Mouse (Mus musculus) stomach, embryonic 16.5 days (tissue): ENCODE data around the gene Msx2. TPM values are rescaled to one million over a fixed set of nuclear protein-coding genes. Genes with fewer than 3 reads are reported as not detected.

Experiments
- ATAC-seq: fragments of 200-750 bp; cut with Nextera tagmentation; 2 replicates; pipeline ENCODE4 v1.8.0; 2017; ENCODE audit warnings: moderate number of reproducible peaks, moderate TSS enrichment; ENCODE audit not compliant: insufficient read depth, low FRiP score
- H3K27ac ChIP-seq: fragments of 300-500 bp; sonication (generic); 2 replicates; pipeline ENCODE4 v1.5.1; 2014; ENCODE audit warnings: low read length
- H3K27me3 ChIP-seq: fragments of 300-500 bp; sonication (generic); 2 replicates; pipeline ENCODE4 v1.6.1; 2014; ENCODE audit warnings: low read length, control low read depth, mixed read lengths; ENCODE audit not compliant: control insufficient read depth, insufficient read depth
- H3K36me3 ChIP-seq: fragments of 300-500 bp; sonication (generic); 2 replicates; pipeline ENCODE4 v1.6.1; 2014; ENCODE audit warnings: low read length; ENCODE audit not compliant: control insufficient read depth, insufficient read depth
- H3K4me1 ChIP-seq: fragments of 300-500 bp; sonication (generic); 2 replicates; pipeline ENCODE4 v1.6.1; 2014; ENCODE audit warnings: low read length, control low read depth, mixed read lengths; ENCODE audit not compliant: control insufficient read depth, insufficient read depth
- H3K4me2 ChIP-seq: fragments of 300-500 bp; sonication (generic); 2 replicates; pipeline ENCODE4 v1.6.1; 2014; ENCODE audit warnings: low read depth, low read length, mixed read lengths
- H3K4me3 ChIP-seq: fragments of 300-500 bp; sonication (generic); replicated peaks from 2 replicates; pipeline ENCODE4 v1.5.1; 2014; ENCODE audit warnings: mild to moderate bottlenecking, low read length
- H3K9ac ChIP-seq: fragments of 300-500 bp; sonication (generic); 2 replicates; pipeline ENCODE4 v1.6.1; 2014; ENCODE audit warnings: low read length
- H3K9me3 ChIP-seq: fragments of 300-500 bp; sonication (generic); replicated peaks from 2 replicates; pipeline ENCODE4 v1.6.1; 2016; ENCODE audit warnings: low read length, control low read depth; ENCODE audit not compliant: control insufficient read depth
- WGBS: fragments of 180-500 bp; shearing (Covaris S2); extraction: QIAGEN DNeasy Blood & Tissue Kit; methylation state at CpG from one replicate; pipeline ENCODE4 v1.1.7; 2014; 5-methylcytosine and 5-hydroxymethylcytosine counted together
- polyA plus RNA-seq: library from polyadenylated mRNA; unstranded; fragments of >200 nt; fragmentation: Nextera tagmentation; extraction: Ambion mirVana; gene quantifications from 2 replicates; pipeline ENCODE4 v1.2.1, GENCODE M21; 2015

Gene Msx2
- polyA plus RNA-seq, 1 experiment from 2014 or later, result 1.6 TPM

- Histone ChIP-seq H3K27ac (no peak overlapping the region), H3K4me2 (no peak overlapping the region), H3K4me1 (peaks cover 7% of the 10 kb centered on the region; the same call in 1 of the 2 replicates), H3K9me3 (no peaks in the 10 kb centered on the region), H3K4me3 (no peak overlapping the region), H3K9ac (no peak overlapping the region), H3K27me3 (peaks cover 81% of the 10 kb centered on the region), H3K36me3 (no peaks in the 10 kb centered on the region)
- 32% methylated on average over 5 of the region's 5 CpGs for WGBS
- no peak for ATAC-seq
Measured at GRCm38 (mm10) chr13:53469756-53470155, 3.1 kb downstream of the Msx2 start.

- no peak overlapping the region for H3K4me2 ChIP-seq
- H3K27me3 ChIP-seq, result peaks cover 79% of the 10 kb centered on the region
- WGBS, result 46% methylated on average over 14 of the region's 14 CpGs
- no peak overlapping the region for H3K27ac ChIP-seq
- no peak overlapping the region for H3K4me3 ChIP-seq
- peaks cover 7% of the 10 kb centered on the region; the same call in 1 of the 2 replicates for H3K4me1 ChIP-seq
- no peaks in the 10 kb centered on the region for H3K36me3 ChIP-seq
- ATAC-seq, result no peak
- H3K9me3 ChIP-seq, result no peaks in the 10 kb centered on the region
- no peak overlapping the region for H3K9ac ChIP-seq
Measured at GRCm38 (mm10) chr13:53468171-53468570, 4.7 kb downstream of the Msx2 start.

- H3K36me3 ChIP-seq, result no peaks in the 10 kb centered on the region
- no peaks in the 10 kb centered on the region for H3K9me3 ChIP-seq
- peaks cover 8% of the 10 kb centered on the region; the same call in 1 of the 2 replicates for H3K4me1 ChIP-seq
- no peak overlapping the region for H3K27ac ChIP-seq
- no peak overlapping the region for H3K9ac ChIP-seq
- WGBS, result 15% methylated on average over 18 of the region's 18 CpGs
- H3K4me3 ChIP-seq, result no peak overlapping the region
- H3K27me3 ChIP-seq, result peaks cover 75% of the 10 kb centered on the region
- no peak overlapping the region for H3K4me2 ChIP-seq
- ATAC-seq, result no peak
Measured at GRCm38 (mm10) chr13:53466189-53466866, 6.5 kb downstream of the Msx2 start.

GRCm38 (mm10) chr13:53465191-53465820, 7.6 kb downstream of the Msx2 start:
- WGBS, result 14% methylated on average over 26 of the region's 26 CpGs
- Histone ChIP-seq H3K36me3 (no peaks in the 10 kb centered on the region), H3K4me2 (no peak overlapping the region), H3K9me3 (no peaks in the 10 kb centered on the region), H3K27me3 (peaks cover 75% of the 10 kb centered on the region), H3K9ac (no peak overlapping the region), H3K27ac (no peak overlapping the region), H3K4me1 (peaks cover 8% of the 10 kb centered on the region; the same call in 1 of the 2 replicates), H3K4me3 (no peak overlapping the region)
- ATAC-seq, result no peak

- Histone ChIP-seq H3K27ac (no peak overlapping the region), H3K4me3 (no peak overlapping the region), H3K4me2 (no peak overlapping the region), H3K4me1 (peaks cover 8% of the 10 kb centered on the region; the same call in 1 of the 2 replicates), H3K9ac (no peak overlapping the region), H3K36me3 (no peaks in the 10 kb centered on the region), H3K27me3 (peaks cover 73% of the 10 kb centered on the region), H3K9me3 (no peaks in the 10 kb centered on the region)
- WGBS, result 7% methylated on average over 21 of the region's 21 CpGs
- ATAC-seq, result no peak
Measured at GRCm38 (mm10) chr13:53464441-53465001, 8.4 kb downstream of the Msx2 start.

- WGBS, result 20% methylated on average over 10 of the region's 10 CpGs
- Histone ChIP-seq H3K4me3 (no peak overlapping the region), H3K4me1 (peaks cover 8% of the 10 kb centered on the region; the same call in 1 of the 2 replicates), H3K9me3 (no peaks in the 10 kb centered on the region), H3K36me3 (no peaks in the 10 kb centered on the region), H3K4me2 (no peak overlapping the region), H3K27ac (no peak overlapping the region), H3K27me3 (peaks cover 68% of the 10 kb centered on the region), H3K9ac (no peak overlapping the region)
- ATAC-seq, result no peak
Measured at GRCm38 (mm10) chr13:53463946-53464345, 8.9 kb downstream of the Msx2 start.

GRCm38 (mm10) chr13:53463037-53463436, 9.8 kb downstream of the Msx2 start:
- Histone ChIP-seq H3K9me3 (no peaks in the 10 kb centered on the region), H3K9ac (no peak overlapping the region), H3K27ac (no peak overlapping the region), H3K4me3 (no peak overlapping the region), H3K4me2 (no peak overlapping the region), H3K27me3 (peaks cover 67% of the 10 kb centered on the region), H3K4me1 (peaks cover 8% of the 10 kb centered on the region; the same call in 1 of the 2 replicates), H3K36me3 (no peaks in the 10 kb centered on the region)
- no peak for ATAC-seq
- WGBS, result 4% methylated on average over 7 of the region's 7 CpGs

GRCm38 (mm10) chr13:53462649-53462970, 10.3 kb downstream of the Msx2 start:
- Histone ChIP-seq H3K4me3 (peak overlapping the region; percentile 39), H3K4me2 (peak overlapping the region; percentile 57), H3K27me3 (peaks cover 64% of the 10 kb centered on the region), H3K9ac (peak overlapping the region; percentile 50), H3K36me3 (no peaks in the 10 kb centered on the region), H3K9me3 (no peaks in the 10 kb centered on the region), H3K27ac (no peak overlapping the region), H3K4me1 (peaks cover 8% of the 10 kb centered on the region; the same call in 1 of the 2 replicates)
- ATAC-seq, result no peak
- 2% methylated on average over 15 of the region's 15 CpGs for WGBS
